Mouse (Mus musculus) limb, embryonic 10.5 days (tissue): ENCODE measurements around the gene Dnaaf2. TPM values are rescaled to one million over a fixed set of nuclear protein-coding genes. Genes with fewer than 3 reads are reported as not detected.

Source experiments
- DNase-seq: peaks from one replicate; pipeline ENCODE4 v3.0.0-alpha.2; 2017; ENCODE audit warnings: low spot score
- H3K27ac ChIP-seq: fragments of 300-500 bp; sonication (generic); 2 replicates; pipeline ENCODE4 v1.5.1; 2016; ENCODE audit warnings: mild to moderate bottlenecking
- H3K27me3 ChIP-seq: fragments of 300-500 bp; sonication (generic); 2 replicates; pipeline ENCODE4 v1.6.1; 2016; ENCODE audit warnings: low read depth, mild to moderate bottlenecking; ENCODE audit not compliant: poor library complexity, severe bottlenecking
- H3K36me3 ChIP-seq: fragments of 300-500 bp; sonication (generic); 2 replicates; pipeline ENCODE4 v1.6.1; 2016; ENCODE audit warnings: mild to moderate bottlenecking, moderate library complexity
- H3K4me1 ChIP-seq: fragments of 300-500 bp; sonication (generic); 2 replicates; pipeline ENCODE4 v1.6.1; 2016
- H3K4me3 ChIP-seq: fragments of 300-500 bp; sonication (generic); 2 replicates; pipeline ENCODE4 v1.5.1; 2016; ENCODE audit warnings: mild to moderate bottlenecking, moderate library complexity
- H3K9me3 ChIP-seq: fragments of 300-500 bp; sonication (generic); replicated peaks from 2 replicates; pipeline ENCODE4 v1.6.1; 2016; ENCODE audit warnings: mild to moderate bottlenecking
- WGBS: fragments of 180-500 bp; shearing (Covaris S2); methylation state at CpG from one replicate; pipeline ENCODE4 v1.1.7; 2016; 5-methylcytosine and 5-hydroxymethylcytosine counted together
- polyA plus RNA-seq: library from polyadenylated mRNA; unstranded; fragments of >200 nt; fragmentation: Nextera tagmentation; extraction: Ambion mirVana; gene quantifications from 2 replicates; pipeline ENCODE4 v1.2.1, GENCODE M21; 2016

The Dnaaf2 gene
- polyA plus RNA-seq, 1 experiment from 2014 or later = 17.0 TPM

- peaks cover 10% of the 10 kb centered on the region; the same call in 1 of the 2 replicates for H3K4me1 ChIP-seq
- H3K9me3 ChIP-seq = no peaks in the 10 kb centered on the region
- H3K4me3 ChIP-seq = no peak overlapping the region
- peak; percentile 24 for DNase-seq
- WGBS = 88% methylated on average over 5 of the region's 5 CpGs
- no peaks in the 10 kb centered on the region for H3K27me3 ChIP-seq
- no peak overlapping the region for H3K27ac ChIP-seq
- peaks cover 57% of the 10 kb centered on the region for H3K36me3 ChIP-seq
Measured at GRCm38 (mm10) chr12:69191396-69191795, 6.8 kb downstream of the Dnaaf2 start.

DNA sequence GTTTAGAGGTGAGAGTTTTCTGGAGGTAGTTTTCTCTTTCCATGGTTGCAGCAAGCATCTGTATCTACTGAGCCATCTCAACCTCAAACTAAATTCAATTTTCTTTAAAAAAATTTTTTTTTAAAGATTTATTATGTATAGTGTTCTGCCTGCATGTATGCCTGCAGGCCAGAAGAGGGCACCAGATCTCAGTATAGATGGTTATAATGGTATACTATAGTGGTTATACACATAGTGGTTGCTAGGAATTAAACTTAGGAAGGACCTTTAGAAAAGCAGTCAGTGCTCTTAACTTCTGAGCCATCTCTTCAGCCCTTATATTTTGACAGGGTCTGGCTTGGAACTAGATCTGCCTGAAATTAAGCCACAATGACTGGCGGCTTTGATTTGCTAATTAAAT is 7.7 kb downstream of the Dnaaf2 start:
- H3K9me3 ChIP-seq = no peaks in the 10 kb centered on the region
- H3K27ac ChIP-seq = no peak overlapping the region
- H3K27me3 ChIP-seq = no peaks in the 10 kb centered on the region
- no peak overlapping the region for H3K4me3 ChIP-seq
- peak; percentile 20 for DNase-seq
- peaks cover 7% of the 10 kb centered on the region for H3K4me1 ChIP-seq
- 98% methylated on average over 1 of the region's 1 CpGs for WGBS
- peaks cover 61% of the 10 kb centered on the region for H3K36me3 ChIP-seq

- Histone ChIP-seq H3K27me3 (no peaks in the 10 kb centered on the region), H3K4me3 (no peak overlapping the region), H3K27ac (no peak overlapping the region), H3K9me3 (no peaks in the 10 kb centered on the region), H3K4me1 (peaks cover 11% of the 10 kb centered on the region), H3K36me3 (peaks cover 64% of the 10 kb centered on the region)
- WGBS = 95% methylated on average over 9 of the region's 9 CpGs
- DNase-seq = peak; percentile 24
Measured at GRCm38 (mm10) chr12:69190074-69190473, 8.2 kb downstream of the Dnaaf2 start.

GRCm38 (mm10) chr12:69186811-69187471 is 11.3 kb downstream of the Dnaaf2 start:
- Histone ChIP-seq H3K27me3 (no peaks in the 10 kb centered on the region), H3K36me3 (peaks cover 52% of the 10 kb centered on the region), H3K27ac (no peak overlapping the region), H3K4me1 (peaks cover 16% of the 10 kb centered on the region), H3K9me3 (no peaks in the 10 kb centered on the region), H3K4me3 (no peak overlapping the region)
- WGBS = 80% methylated on average over 5 of the region's 5 CpGs
- DNase-seq = peak; percentile 18

- Histone ChIP-seq H3K36me3 (peaks cover 48% of the 10 kb centered on the region), H3K4me3 (peak overlapping the region; percentile 87), H3K9me3 (no peaks in the 10 kb centered on the region), H3K27me3 (no peaks in the 10 kb centered on the region), H3K27ac (peak overlapping the region; percentile 96), H3K4me1 (peaks cover 16% of the 10 kb centered on the region)
- peak; percentile 25 for DNase-seq
- 84% methylated on average over 7 of the region's 7 CpGs for WGBS
Measured at GRCm38 (mm10) chr12:69185371-69185770, 12.9 kb downstream of the Dnaaf2 start.

- H3K27ac ChIP-seq = peak overlapping the region; percentile 96
- H3K4me3 ChIP-seq = peak overlapping the region; percentile 87
- peaks cover 16% of the 10 kb centered on the region for H3K4me1 ChIP-seq
- peaks cover 44% of the 10 kb centered on the region for H3K36me3 ChIP-seq
- 4% methylated on average over 78 of the region's 86 CpGs for WGBS
- peak; percentile 76 for DNase-seq
- no peaks in the 10 kb centered on the region for H3K27me3 ChIP-seq
- no peaks in the 10 kb centered on the region for H3K9me3 ChIP-seq
Measured at GRCm38 (mm10) chr12:69184342-69185295, 13.6 kb downstream of the Dnaaf2 start.

DNA sequence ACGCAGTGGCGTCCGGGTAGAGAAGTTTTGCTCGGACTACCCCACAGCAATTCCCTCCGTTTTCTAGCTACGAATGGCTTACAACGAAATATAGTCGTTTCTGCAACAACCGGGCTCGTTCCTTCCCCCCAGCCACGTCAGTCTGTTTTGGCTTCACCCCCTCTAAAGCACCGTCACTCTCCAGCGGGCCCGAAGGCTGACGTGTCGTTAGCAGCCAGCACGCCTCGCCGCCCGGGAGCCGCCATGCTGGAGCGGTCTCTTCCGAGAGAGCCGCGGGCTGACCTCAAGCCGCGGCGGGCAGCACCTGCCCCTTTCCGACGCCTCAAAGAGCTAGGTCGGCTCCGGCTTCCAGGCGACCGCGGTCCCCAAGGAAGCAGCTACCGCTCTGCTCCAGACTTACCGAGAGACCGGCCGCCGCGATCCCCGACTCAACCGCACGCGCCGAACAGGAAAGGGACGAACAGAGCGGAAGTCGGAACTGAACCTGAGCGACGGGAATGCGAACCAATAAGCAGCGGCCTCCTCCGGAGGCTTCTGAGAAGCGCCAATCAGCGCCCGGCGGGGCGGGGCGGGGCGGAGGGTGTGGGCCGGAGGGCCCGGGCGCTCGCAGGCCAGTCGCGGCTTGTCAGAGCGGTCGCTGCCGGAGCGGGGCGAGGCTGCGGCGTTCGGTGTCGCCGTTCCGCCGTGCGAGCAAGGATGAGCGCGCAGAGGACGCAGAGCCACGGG is 14.5 kb downstream of the Dnaaf2 start, which contains the start of the genes Rpl36al and Mgat2:
Rpl36al (minus strand) TSS at position 501 of the 726 bp plus-strand sequence.
Mgat2 (plus strand) TSS at position 575 of the 726 bp plus-strand sequence.
- Histone ChIP-seq H3K27ac (peak within 1 kb of the TSS; percentile 96), H3K27me3 (no peaks in the 10 kb centered on the region), H3K9me3 (no peaks in the 10 kb centered on the region), H3K4me1 (peaks cover 16% of the 10 kb centered on the region), H3K4me3 (peak within 1 kb of the TSS; percentile 87), H3K36me3 (peaks cover 43% of the 10 kb centered on the region)
- DNase-seq = peak; percentile 98
- WGBS = 0% methylated on average over 84 of the region's 84 CpGs

DNA sequence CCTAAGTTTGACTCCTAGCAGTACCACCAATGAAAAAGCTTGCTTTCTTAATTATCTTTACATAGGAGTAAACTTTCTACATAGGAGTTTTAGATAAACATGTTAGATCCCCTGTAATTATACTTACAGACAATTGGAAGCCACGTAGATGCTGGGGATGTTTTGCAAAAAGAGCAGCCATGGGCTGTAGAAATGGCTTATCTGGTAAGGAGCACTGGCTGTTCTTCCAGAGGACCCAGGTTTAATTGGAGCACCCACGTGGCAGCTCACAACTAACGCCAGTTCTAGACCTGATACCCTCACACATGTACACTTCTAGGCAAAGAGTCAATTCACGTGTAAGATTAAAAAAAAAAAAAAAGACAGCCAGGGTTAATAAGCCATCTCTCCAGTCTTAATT is 16.4 kb downstream of the Dnaaf2 start:
- no peak overlapping the region for H3K4me3 ChIP-seq
- no peaks in the 10 kb centered on the region for H3K9me3 ChIP-seq
- 90% methylated on average over 4 of the region's 4 CpGs for WGBS
- peaks cover 13% of the 10 kb centered on the region for H3K4me1 ChIP-seq
- H3K27me3 ChIP-seq = no peaks in the 10 kb centered on the region
- no peak for DNase-seq
- H3K36me3 ChIP-seq = peaks cover 53% of the 10 kb centered on the region
- H3K27ac ChIP-seq = no peak overlapping the region

DNA sequence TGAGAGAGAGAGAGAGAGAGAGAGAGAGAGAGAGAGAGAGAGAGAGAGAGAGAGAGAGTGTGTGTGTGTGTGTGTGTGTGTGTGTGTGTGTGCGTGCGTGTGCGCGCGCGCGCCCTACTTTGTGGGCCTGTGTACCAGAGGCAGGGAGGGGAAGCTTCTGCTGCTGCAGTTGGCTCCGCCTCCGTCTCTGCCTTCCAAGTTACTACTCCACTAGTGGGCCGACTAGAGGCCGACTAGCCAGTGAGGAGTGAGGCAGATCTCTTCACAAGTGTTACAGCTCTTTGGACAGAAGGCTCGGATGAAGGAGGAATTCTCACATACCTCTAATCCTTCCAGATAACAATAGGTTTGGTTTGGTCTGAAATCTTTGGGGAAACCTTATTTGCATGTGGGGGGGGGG is 18.9 kb downstream of the Dnaaf2 start:
- 79% methylated on average over 12 of the region's 12 CpGs for WGBS
- H3K36me3 ChIP-seq = peaks cover 70% of the 10 kb centered on the region

DNA sequence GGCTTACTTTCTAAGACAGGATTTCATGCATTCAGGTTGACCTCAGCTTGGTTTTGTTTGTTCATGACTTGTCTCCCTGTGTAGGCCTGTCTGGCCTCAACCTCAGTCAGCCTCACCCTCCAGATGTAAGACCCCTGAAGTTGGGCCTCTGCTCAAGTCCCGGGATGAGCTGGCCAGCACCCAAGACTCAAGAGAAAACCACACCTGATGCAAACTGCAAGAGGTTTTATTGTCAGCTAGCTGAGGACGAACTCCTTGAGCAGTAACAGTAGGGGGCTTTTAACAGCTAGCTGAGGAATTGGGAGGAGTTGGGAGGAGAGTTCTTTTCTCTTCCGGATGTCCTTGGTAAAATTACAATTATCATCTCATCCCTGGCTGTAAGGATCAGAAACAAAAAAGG is 20.7 kb downstream of the Dnaaf2 start:
- Histone ChIP-seq H3K27me3 (no peaks in the 10 kb centered on the region), H3K9me3 (no peaks in the 10 kb centered on the region), H3K4me1 (no peaks in the 10 kb centered on the region), H3K4me3 (no peak overlapping the region), H3K36me3 (peaks cover 87% of the 10 kb centered on the region), H3K27ac (no peak overlapping the region)
- WGBS = 87% methylated on average over 3 of the region's 3 CpGs
- peak; percentile 20 for DNase-seq

More for the DNA sequence above, 18.9 kb downstream of the Dnaaf2 start:
- H3K27me3 ChIP-seq = no peaks in the 10 kb centered on the region
- H3K27ac ChIP-seq = no peak overlapping the region
- no peaks in the 10 kb centered on the region for H3K4me1 ChIP-seq
- H3K4me3 ChIP-seq = no peak overlapping the region
- DNase-seq = peak; percentile 25
- no peaks in the 10 kb centered on the region for H3K9me3 ChIP-seq

DNA sequence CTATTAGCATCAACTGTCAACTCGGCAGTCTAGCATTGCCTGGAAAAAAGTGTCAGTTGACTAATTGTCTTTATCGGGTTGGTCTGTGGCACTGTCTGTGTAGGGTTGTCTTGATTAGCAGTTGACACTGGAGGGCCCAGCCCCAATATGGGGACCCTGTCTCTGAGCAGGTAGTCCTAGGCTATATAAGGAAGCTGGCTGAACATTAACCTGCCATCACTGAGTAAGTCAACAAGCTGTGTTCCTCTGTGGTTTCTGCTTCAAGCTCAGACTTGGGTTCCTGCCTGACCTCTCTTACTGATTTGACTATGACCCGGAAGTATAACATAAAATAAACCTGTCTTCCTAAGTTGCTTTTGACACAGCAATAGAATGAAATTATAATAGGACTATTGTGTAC is 22.3 kb downstream of the Dnaaf2 start:
- Histone ChIP-seq H3K4me3 (no peak overlapping the region), H3K27ac (no peak overlapping the region), H3K9me3 (no peaks in the 10 kb centered on the region), H3K36me3 (peaks cover 80% of the 10 kb centered on the region), H3K27me3 (no peaks in the 10 kb centered on the region), H3K4me1 (no peaks in the 10 kb centered on the region)
- 97% methylated on average over 3 of the region's 3 CpGs for WGBS
- peak; percentile 17 for DNase-seq

- Histone ChIP-seq H3K27ac (no peak overlapping the region), H3K4me3 (no peak overlapping the region), H3K27me3 (no peaks in the 10 kb centered on the region), H3K36me3 (peaks cover 45% of the 10 kb centered on the region), H3K9me3 (no peaks in the 10 kb centered on the region), H3K4me1 (peaks cover 9% of the 10 kb centered on the region)
- DNase-seq = no peak
- 94% methylated on average over 2 of the region's 2 CpGs for WGBS
Measured at GRCm38 (mm10) chr12:69171307-69171706, 26.9 kb downstream of the Dnaaf2 start.
